ENCODE assay signal across 8 mouse cellular contexts in genomic region chr14:25549871-25550840, GRCm38 (mm10).
A peak's percentile ranks its signal among the peaks of the same experiment; 100 is the strongest.
DNase-seq lines count a peak whose midpoint lies in the region; ATAC-seq lines count a peak whose summit lies in the region.

No protein-coding gene starts in this region.

- H3K9me3 ChIP-seq in kidney, embryonic 15.5 days (replicated peaks): no peaks in the 10 kb centered on the region
- H3K9me3 ChIP-seq in forebrain, embryonic 11.5 days (ENCODE audit: control insufficient read depth, low read length): no peaks in the 10 kb centered on the region
- H3K9me3 ChIP-seq in midbrain, embryonic 14.5 days (ENCODE audit: control insufficient read depth, low read length): no peaks in the 10 kb centered on the region
- H3K9me3 ChIP-seq in kidney, embryonic 14.5 days (ENCODE audit: control insufficient read depth, low read length): no peaks in the 10 kb centered on the region

- no peak overlapping the region for H3K9ac ChIP-seq in kidney, embryonic 15.5 days
- H3K9ac ChIP-seq in forebrain, embryonic 11.5 days (ENCODE audit: low read length): no peak overlapping the region
- no peak overlapping the region for H3K9ac ChIP-seq in midbrain, embryonic 14.5 days (replicated peaks; ENCODE audit: low read length)
- H3K9ac ChIP-seq in kidney, embryonic 14.5 days (ENCODE audit: low read depth, low read length): no peak overlapping the region

- no peak overlapping the region for H3K4me2 ChIP-seq in kidney, embryonic 15.5 days
- peak overlapping the region; percentile 24; the same call in 1 of the 2 replicates for H3K4me2 ChIP-seq in forebrain, embryonic 11.5 days (ENCODE audit: low read depth, low read length, severe bottlenecking)
- H3K4me2 ChIP-seq in midbrain, embryonic 14.5 days (ENCODE audit: low read length): 0 out of 2 replicates have a peak overlapping the region, but pooled peaks have one; percentile 1
- no peak overlapping the region for H3K4me2 ChIP-seq in kidney, embryonic 14.5 days (replicated peaks; ENCODE audit: low read depth, low read length)

- no peak for DNase-seq in kidney, adult 18-20 months
- DNase-seq in forebrain, embryonic 11.5 days (ENCODE audit: low spot score): peak; percentile 81
- DNase-seq in layer of hippocampus, adult 9-11 months: peak; percentile 74
- peak; percentile 91 for DNase-seq in midbrain, embryonic 14.5 days
- DNase-seq in testis, postnatal 10 days (ENCODE audit: low spot score): no peak

- ATAC-seq in kidney, embryonic 15.5 days (replicated peaks; ENCODE audit: low FRiP score): no peak
- ATAC-seq in forebrain, embryonic 11.5 days (replicated peaks; ENCODE audit: low FRiP score): peak; percentile 81
- ATAC-seq in midbrain, embryonic 14.5 days (ENCODE audit: low FRiP score, low TSS enrichment): peak; percentile 74
- no peak for ATAC-seq in erythroblast, adult 5-6 weeks (replicated peaks; ENCODE audit: low FRiP score, poor library complexity, severe bottlenecking)
- ATAC-seq in kidney, embryonic 14.5 days (ENCODE audit: low FRiP score, low TSS enrichment): no peak

- H3K36me3 ChIP-seq in kidney, embryonic 15.5 days: peaks cover 25% of the 10 kb centered on the region
- H3K36me3 ChIP-seq in forebrain, embryonic 11.5 days (ENCODE audit: control insufficient read depth, insufficient read depth, low read length): peaks cover 2% of the 10 kb centered on the region; the same call in 1 of the 2 replicates
- H3K36me3 ChIP-seq in midbrain, embryonic 14.5 days (ENCODE audit: control insufficient read depth, insufficient read depth, low read length): peaks cover 26% of the 10 kb centered on the region
- peaks cover 32% of the 10 kb centered on the region for H3K36me3 ChIP-seq in kidney, embryonic 14.5 days (ENCODE audit: control insufficient read depth, insufficient read depth, low read length)

- H3K27me3 ChIP-seq in kidney, embryonic 15.5 days: no peaks in the 10 kb centered on the region
- H3K27me3 ChIP-seq in forebrain, embryonic 11.5 days (ENCODE audit: control insufficient read depth, insufficient read depth, low read length): no peaks in the 10 kb centered on the region
- no peaks in the 10 kb centered on the region for H3K27me3 ChIP-seq in midbrain, embryonic 14.5 days (ENCODE audit: control insufficient read depth, insufficient read depth, low read length)
- H3K27me3 ChIP-seq in kidney, embryonic 14.5 days (ENCODE audit: control insufficient read depth, insufficient read depth, low read length): no peaks in the 10 kb centered on the region

- H3K27ac ChIP-seq in kidney, embryonic 15.5 days: 0 out of 2 replicates have a peak overlapping the region, but pooled peaks have one; percentile 18
- peak overlapping the region; percentile 72 for H3K27ac ChIP-seq in forebrain, embryonic 11.5 days (ENCODE audit: low read depth, low read length)
- peak overlapping the region; percentile 74 for H3K27ac ChIP-seq in midbrain, embryonic 14.5 days (replicated peaks; ENCODE audit: low read depth, low read length)
- H3K27ac ChIP-seq in kidney, embryonic 14.5 days (ENCODE audit: low read depth, low read length): no peak overlapping the region

- H3K4me1 ChIP-seq in kidney, embryonic 15.5 days: peaks cover 89% of the 10 kb centered on the region
- peaks cover 29% of the 10 kb centered on the region for H3K4me1 ChIP-seq in forebrain, embryonic 11.5 days (replicated peaks; ENCODE audit: control insufficient read depth, insufficient read depth, low read length)
- peaks cover 56% of the 10 kb centered on the region for H3K4me1 ChIP-seq in midbrain, embryonic 14.5 days (ENCODE audit: control insufficient read depth, insufficient read depth, low read length)
- peaks cover 57% of the 10 kb centered on the region for H3K4me1 ChIP-seq in kidney, embryonic 14.5 days (ENCODE audit: control insufficient read depth, insufficient read depth, low read length)

- H3K4me3 ChIP-seq in kidney, embryonic 15.5 days (replicated peaks): no peak overlapping the region
- H3K4me3 ChIP-seq in forebrain, embryonic 11.5 days (ENCODE audit: low read depth, low read length): no peak overlapping the region
- no peak overlapping the region for H3K4me3 ChIP-seq in midbrain, embryonic 14.5 days (replicated peaks; ENCODE audit: low read depth, low read length)
- no peak overlapping the region for H3K4me3 ChIP-seq in kidney, embryonic 14.5 days (ENCODE audit: low read length)

- WGBS in kidney, embryonic 15.5 days: 56% methylated on average over 10 of the region's 10 CpGs
- WGBS in forebrain, embryonic 11.5 days: 22% methylated on average over 10 of the region's 10 CpGs
- WGBS in midbrain, embryonic 14.5 days: 7% methylated on average over 10 of the region's 10 CpGs
- WGBS in kidney, embryonic 14.5 days: 52% methylated on average over 10 of the region's 10 CpGs

Comparison
In these comparisons a context has a peak if more than half of its experiments do, and no peak if none do; other contexts are left out.
1. ATAC-seq: peak in forebrain, embryonic 11.5 days (single experiment) and midbrain, embryonic 14.5 days (single experiment); none in kidney, embryonic 15.5 days (single experiment), erythroblast, adult 5-6 weeks (single experiment) and kidney, embryonic 14.5 days (single experiment).
2. H3K4me2 ChIP-seq: peak in forebrain, embryonic 11.5 days (single experiment) and midbrain, embryonic 14.5 days (single experiment); none in kidney, embryonic 15.5 days (single experiment) and kidney, embryonic 14.5 days (single experiment).
3. DNase-seq: peak in forebrain, embryonic 11.5 days (single experiment), layer of hippocampus, adult 9-11 months (single experiment) and midbrain, embryonic 14.5 days (single experiment); none in kidney, adult 18-20 months (single experiment) and testis, postnatal 10 days (single experiment).